Mouse (Mus musculus) embryonic stem cell, embryonic (primary cell): ENCODE measurements at regions not wholly inside any gene's neighbourhood (a gene's known extent, or its start where the extent isn't known, plus 50 kb on each side); places are given as distances from the start of the nearest gene placed in this dataset.

ENCODE experiments used
- CTCF ChIA-PET, 4 experiments: fragments of 300-600 bp in 2 of 4; fragments of 350-600 bp in 2 of 4; sonication (Branson Sonifier 250); formaldehyde crosslinking; loops; one replicate each; lab custom pipeline; 2022; ENCODE audit warnings: inconsistent platforms in 2 of 4; lab: Charles Lee
- POLR2A ChIA-PET, 4 experiments: fragments of 300-600 bp in 2 of 4; fragments of 350-600 bp in 2 of 4; sonication (Branson Sonifier 250); formaldehyde crosslinking; loops; one replicate each; lab custom pipeline; 2022; ENCODE audit warnings: antibody characterized with exemption in 4 of 4, inconsistent platforms in 1 of 4; lab: Charles Lee

DNA sequence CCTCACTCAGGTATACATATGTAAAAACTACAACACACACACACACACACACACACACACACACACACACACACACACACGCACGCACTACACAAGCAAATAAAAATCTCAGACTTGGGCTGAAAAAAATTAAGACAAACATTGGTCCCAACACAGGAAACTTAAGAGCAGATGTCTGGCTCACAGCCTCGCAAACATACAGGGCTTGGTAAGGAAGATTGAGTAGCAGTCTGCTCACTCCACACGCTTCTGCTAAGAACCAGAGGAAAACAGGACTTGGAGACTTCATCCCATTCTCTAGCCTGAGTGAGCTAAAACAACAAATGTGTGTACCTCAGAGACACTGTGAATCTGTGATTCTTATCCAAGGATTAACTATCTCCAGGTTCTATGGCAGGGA lies 132.3 kb upstream of the Sox11 start:
- ChIA-PET CTCF (no interaction called here), POLR2A (no interaction called here)

DNA sequence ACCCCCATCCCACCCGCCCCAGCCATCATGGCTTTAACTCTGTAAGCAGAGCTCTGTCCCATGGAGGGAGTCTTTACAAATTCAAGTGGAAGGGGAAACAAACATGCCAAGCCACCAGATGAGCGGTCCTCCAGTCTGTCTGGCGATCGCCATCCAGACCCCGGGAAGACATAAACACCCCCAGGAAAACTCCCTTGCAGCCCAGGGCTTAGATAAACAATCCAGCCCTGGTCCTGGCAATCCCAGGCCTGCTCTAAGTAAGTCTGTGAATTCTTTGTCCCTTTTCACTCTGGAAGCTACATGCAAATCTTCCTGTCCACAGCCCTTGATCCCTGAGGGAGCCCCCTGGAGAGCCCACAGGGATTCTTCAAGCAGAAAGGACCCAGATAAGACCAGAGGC lies 129.2 kb upstream of the Sox11 start:
- POLR2A ChIA-PET, result interaction anchor here in 2 of 4 experiments (0.6 to 1.0 kb wide), 3 partner anchors 8 to 317 kb away, joined by 3 to 5 read pairs (median 3); no protein-coding TSS in a partner anchor
- CTCF ChIA-PET, result no interaction called here

DNA sequence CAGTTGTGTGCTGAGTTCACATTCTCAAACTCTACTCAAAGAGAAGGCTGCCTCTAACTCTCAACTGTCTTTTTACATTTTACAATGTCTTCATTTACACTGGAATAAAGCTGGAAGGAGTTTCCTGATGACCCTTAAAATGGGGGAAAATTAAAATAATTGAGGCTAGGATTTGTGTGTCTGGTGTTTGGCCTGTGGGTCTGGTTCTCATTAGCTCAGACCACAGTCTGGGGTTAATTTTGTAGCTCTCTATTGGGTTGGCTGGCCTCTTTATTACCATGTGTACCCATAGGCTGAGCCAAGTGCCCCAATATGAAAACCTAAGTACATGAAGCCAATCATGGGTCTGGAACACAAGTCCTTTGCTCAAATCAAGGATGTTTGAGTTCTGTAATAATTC lies 128.0 kb upstream of the Sox11 start:
- POLR2A ChIA-PET, result no interaction called here
- CTCF ChIA-PET, result interaction anchor here in 1 of 4 experiments (0.6 kb wide), 1 partner anchor 460 kb away, joined by 3 read pairs; no protein-coding TSS in a partner anchor

DNA sequence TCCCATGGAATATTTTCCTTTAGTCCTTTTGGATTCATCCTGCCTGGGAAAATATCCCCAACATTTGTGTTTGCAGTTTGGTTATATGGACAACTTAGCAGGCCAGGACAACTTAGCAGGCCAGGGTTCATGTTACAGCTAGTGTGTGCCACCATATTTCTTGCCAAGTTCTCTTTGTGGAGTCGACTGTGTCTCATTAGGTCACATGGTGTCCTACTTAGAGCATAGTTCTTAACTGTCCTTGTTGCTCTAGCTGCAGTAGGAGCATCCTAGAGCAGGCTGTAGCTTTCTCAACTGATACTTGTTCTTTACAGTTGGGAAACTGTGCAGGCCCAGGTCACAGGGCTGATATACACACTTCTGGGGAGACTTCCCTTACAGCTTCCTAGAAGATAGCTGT lies 126.4 kb upstream of the Sox11 start:
- CTCF ChIA-PET, result no interaction called here
- POLR2A ChIA-PET, result no interaction called here

DNA sequence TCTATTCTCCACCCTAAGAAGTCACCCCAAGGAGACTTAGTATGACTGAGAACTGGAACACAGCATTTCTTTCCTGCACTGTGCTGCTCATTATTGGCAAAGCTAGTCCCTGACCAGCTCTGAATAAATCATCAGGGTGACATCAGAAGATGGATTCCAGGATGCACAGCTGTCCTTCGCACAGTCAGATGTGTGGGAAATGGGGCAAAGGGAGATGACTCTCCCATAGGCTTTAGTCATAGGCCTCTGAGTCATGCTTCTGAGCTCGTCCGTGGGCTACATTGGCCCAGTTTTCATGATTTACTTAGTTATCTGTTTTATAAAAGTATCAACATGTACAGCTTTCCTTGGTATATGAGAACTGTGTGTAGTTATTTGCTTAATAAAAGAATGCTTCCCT lies 125.8 kb upstream of the Sox11 start:
- ChIA-PET CTCF (no interaction called here), POLR2A (no interaction called here)

DNA sequence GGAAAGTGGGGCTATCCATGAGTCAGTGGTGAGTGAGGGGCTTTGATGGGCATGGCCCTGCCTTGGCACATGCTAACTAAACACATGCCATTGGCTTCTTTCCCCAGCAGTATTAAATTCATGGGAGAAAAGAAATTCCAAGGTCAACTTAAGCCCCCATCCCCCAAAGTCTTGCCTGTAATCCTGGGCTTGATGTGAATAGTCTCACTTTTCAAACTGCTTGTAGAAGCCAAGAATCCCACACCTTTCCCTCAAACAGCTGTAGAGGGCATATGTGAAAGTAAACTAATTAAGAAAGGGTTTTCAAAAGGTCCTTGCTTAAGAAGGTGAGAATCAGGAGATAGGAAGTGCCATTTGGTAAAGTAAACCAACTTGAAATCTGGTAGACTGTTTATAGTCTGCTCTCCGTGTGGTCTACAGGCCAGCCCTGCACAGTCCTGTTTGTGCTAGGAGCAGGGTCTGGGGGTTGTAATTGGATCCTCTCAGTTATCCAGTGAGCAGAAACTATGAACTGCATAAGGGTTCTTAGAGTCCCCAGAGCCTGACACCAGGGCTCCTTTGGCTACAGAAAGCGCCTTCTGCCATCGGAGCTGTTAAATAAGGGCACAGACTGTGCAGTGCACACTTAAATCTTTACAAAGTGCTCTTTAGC lies 123.3 kb upstream of the Sox11 start:
- ChIA-PET POLR2A (no interaction called here), CTCF (no interaction called here)

DNA sequence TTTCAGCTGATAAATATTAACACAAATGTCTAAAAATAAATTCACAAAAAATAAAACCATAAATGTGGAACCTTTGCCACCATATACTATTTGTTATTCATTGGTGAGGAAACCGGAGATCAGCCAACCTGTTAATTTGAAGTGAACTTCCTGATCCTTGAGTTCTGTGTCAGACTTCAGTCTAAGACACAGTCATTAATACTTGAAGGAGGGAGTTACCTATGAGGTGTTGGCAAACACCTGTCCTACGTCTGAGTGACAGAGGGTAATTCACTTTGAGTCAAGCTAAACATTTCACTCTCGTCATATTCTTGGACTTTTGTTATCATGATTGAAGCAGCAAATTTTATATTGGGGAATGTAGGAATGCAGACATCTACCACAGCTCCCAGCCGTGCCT lies 116.3 kb upstream of the Sox11 start:
- CTCF ChIA-PET, result no interaction called here
- POLR2A ChIA-PET, result no interaction called here

DNA sequence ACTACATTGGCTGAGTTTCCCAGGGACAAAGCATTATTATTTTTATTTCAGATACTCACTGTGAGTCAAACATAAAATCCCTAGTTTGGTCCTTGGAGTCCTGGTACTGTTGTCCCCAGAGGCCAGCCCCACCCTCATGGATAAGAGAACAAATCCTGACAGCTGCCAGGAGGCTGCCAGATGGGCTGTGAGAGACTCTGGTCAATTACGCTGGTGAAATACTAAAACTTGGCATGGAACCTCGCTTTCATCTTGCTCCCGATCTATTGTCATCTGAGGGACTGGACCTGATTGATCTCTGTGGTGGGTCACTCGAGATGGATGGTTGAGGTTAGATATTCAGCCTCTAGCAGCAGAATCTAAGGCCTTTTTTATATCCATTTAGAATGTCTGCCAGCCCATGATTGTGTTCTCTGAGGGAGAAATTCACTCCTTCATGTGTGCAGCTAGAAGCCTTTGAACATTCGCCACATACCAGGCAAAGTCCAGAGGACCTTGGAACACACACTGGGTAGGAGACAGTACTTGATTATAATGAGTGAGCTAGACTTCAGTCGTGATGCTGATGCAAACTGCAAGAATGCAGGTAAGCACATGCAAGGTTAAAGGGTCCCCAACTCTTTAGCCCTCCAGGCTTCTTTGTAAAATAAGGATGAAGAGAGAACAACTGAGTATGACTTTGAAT lies 95.4 kb upstream of the Sox11 start:
- ChIA-PET POLR2A (interaction anchor here in 1 of 4 experiments (0.6 kb wide), 1 partner anchor 171 kb away, joined by 4 read pairs; no protein-coding TSS in a partner anchor), CTCF (no interaction called here)

DNA sequence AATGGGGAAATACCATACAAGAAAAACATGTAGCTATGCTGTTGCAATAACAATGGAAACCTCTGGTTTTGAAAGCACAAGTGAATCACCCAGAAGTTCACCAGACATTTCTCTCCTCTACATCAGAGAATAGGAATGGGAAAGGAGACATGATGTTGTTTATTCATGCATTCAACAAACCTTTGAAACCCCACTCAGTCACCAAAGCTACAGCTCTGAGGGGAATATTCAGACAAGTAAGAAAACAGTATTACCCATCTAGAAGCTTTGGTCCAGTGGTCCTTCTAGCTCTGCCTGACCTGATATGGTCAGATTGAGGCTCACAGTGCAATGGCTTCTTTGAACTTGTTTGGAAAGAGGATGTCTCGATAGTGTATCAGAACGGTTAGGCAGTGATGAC lies 89.0 kb upstream of the Sox11 start:
- ChIA-PET CTCF (interaction anchor here in 1 of 4 experiments (0.6 kb wide), 1 partner anchor 870 kb away, joined by 3 read pairs; no protein-coding TSS in a partner anchor), POLR2A (no interaction called here)

DNA sequence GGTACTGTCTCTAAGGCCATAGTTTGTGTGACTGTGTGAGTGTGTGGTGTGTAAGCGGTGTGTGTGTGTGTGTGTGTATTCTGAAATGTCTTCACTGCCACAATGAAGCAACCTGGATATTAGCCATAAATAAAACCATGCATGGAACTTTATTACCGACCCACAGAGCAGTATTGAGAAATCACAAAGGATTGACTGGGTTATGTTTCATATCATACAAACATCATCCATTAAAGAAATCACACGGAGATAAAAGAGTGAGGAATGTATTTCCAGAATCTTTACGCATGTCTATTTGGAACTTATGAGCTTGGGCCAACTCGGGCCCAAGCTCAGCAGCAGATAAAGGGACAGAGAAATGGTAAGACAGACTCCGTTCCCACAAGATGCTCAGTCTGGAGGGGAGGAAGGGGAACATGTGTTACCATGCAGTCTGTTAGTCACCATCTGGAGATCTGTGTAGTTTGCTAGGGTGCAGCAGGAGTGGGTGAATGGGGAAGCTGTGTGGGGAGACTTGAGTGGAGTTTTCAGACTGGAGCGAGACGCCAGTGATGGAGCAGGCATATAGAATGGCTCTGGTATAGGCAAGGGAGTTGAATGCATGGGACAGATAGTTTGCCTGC lies 75.1 kb upstream of the Sox11 start:
- POLR2A ChIA-PET, result no interaction called here
- CTCF ChIA-PET, result interaction anchor here in 1 of 4 experiments (1.0 kb wide), 1 partner anchor 10 kb away, joined by 3 read pairs; no protein-coding TSS in a partner anchor

DNA sequence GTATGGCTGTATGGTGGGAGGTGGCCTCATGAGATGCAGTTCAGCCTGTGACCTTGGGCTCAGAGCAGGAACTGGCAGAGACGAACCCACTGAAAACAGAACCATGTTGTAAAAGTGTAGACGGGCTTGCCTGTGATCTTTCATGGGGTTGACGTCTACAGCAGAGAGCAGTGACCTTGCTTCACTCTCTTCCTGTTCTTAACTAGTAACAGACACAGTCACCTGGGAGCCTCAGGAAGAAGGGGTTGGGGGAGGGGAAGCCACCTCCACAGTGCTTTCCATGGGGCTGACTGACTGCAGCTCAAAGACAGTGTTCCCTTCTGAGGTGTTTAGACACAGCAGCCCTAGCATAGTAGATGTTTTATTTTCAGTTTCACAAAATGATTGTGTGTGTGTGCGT lies 68.2 kb upstream of the Sox11 start:
- ChIA-PET CTCF (interaction anchor here in 2 of 4 experiments (0.6 kb wide), 2 partner anchors 506 to 1179 kb away, joined by 3 read pairs; no protein-coding TSS in a partner anchor), POLR2A (interaction anchor here in 1 of 4 experiments (1.5 kb wide), 1 partner anchor 61 kb away, joined by 3 read pairs; no protein-coding TSS in a partner anchor)

DNA sequence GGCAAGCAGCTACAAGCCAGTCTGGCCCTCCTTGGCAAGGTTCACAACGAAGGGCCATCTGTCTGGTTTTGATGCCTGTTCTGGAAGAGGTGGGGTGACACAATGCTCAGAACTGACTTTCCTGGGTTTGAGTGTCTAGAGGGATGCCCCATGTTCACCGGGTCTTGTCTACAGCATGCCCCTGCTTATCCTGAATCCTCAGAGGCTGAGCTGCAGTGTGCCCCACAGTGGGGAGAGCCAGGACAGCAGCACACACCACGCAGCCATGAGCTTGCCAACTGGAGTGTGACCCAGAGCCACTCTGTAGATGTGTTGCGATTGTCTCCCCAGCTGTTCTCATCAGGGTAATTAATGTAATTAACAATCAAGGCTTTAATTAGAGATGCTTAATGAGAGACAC lies 66.1 kb upstream of the Sox11 start:
- ChIA-PET CTCF (no interaction called here), POLR2A (no interaction called here)

DNA sequence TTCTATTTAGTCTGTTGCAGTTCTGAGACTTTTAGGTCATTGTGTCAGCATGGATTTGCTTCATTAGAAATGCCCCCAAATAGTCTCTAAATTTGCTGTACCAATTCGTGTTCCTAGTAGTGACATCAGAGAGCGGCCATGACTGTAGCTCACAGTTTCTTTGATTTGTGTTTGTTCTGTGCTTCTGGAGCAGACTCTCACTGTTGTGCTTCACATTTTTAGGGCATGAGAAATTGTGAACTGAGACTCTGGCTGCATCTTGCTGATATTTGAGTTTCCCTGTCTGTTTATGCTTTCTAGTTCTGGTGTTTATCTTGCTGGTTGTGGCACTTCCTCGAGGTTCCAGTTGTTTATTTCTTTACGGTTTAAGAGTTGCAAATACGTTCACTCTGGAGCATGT lies 57.0 kb upstream of the Sox11 start:
- ChIA-PET POLR2A (interaction anchor here in 1 of 4 experiments (0.6 kb wide), 1 partner anchor 50 kb away, joined by 7 read pairs; no protein-coding TSS in a partner anchor), CTCF (no interaction called here)
